Mouse (Mus musculus) thymus, adult 2 months (tissue): ENCODE measurements around the gene Zfand2b. TPM values are rescaled to one million over a fixed set of nuclear protein-coding genes. Genes with fewer than 3 reads are reported as not detected.

ENCODE experiments used
- DNase-seq: peaks from one replicate; pipeline ENCODE4 v3.0.0; 2021
- H3K27ac ChIP-seq: fragments of 200-500 bp; 2 replicates; pipeline ENCODE4 v1.5.1; 2012; ENCODE audit warnings: low read length, control low read depth; ENCODE audit not compliant: control insufficient read depth, insufficient read depth
- H3K27me3 ChIP-seq: fragments of 200-500 bp; 2 replicates; pipeline ENCODE4 v1.6.1; 2012; ENCODE audit warnings: mild to moderate bottlenecking, low read length, moderate library complexity, mixed read lengths; ENCODE audit not compliant: control insufficient read depth, insufficient read depth
- H3K36me3 ChIP-seq: fragments of 200-500 bp; 2 replicates; pipeline ENCODE4 v1.6.1; 2012; ENCODE audit warnings: mild to moderate bottlenecking, low read length, moderate library complexity; ENCODE audit not compliant: control insufficient read depth, insufficient read depth
- H3K4me1 ChIP-seq: fragments of 200-500 bp; replicated peaks from 2 replicates; pipeline ENCODE4 v1.6.1; 2012; ENCODE audit warnings: low read length; ENCODE audit not compliant: control insufficient read depth, insufficient read depth
- H3K4me3 ChIP-seq: fragments of 200-500 bp; 2 replicates; pipeline ENCODE4 v1.5.1; 2012; ENCODE audit warnings: mild to moderate bottlenecking, low read length, control low read depth, moderate library complexity; ENCODE audit not compliant: control insufficient read depth, insufficient read depth
- CTCF ChIP-seq: fragments of 200-500 bp; IDR thresholded peaks from 2 replicates; pipeline ENCODE4 v1.5.1; 2012; ENCODE audit warnings: mild to moderate bottlenecking, control low read depth, low read length, moderate library complexity, borderline replicate concordance; ENCODE audit not compliant: control insufficient read depth, poor library complexity, insufficient read depth; ENCODE audit errors: extremely low read depth
- POLR2A ChIP-seq: fragments of 200-500 bp; IDR thresholded peaks from 2 replicates; pipeline ENCODE4 v1.6.1; 2012; ENCODE audit warnings: mild to moderate bottlenecking, low read length, control low read depth, moderate library complexity; ENCODE audit not compliant: control insufficient read depth, poor library complexity, insufficient read depth; ENCODE audit errors: extremely low read depth
- WGBS: fragments of 180-500 bp; shearing (Covaris S2); methylation state at CpG from one replicate; pipeline ENCODE4 v1.1.7; 2018; 5-methylcytosine and 5-hydroxymethylcytosine counted together
- polyA plus RNA-seq: library from polyadenylated mRNA; depleted of rRNA; stranded (reverse); fragments of >200 nt; gene quantifications from 2 replicates; pipeline ENCODE4 v1.2.3, GENCODE M21; 2012; rRNA removed

Gene Zfand2b
- 90.8 and 106 TPM in 2 replicates for polyA plus RNA-seq

- peak within 1 kb of the TSS; percentile 66 for H3K27ac ChIP-seq
- DNase-seq = peak; percentile 99
- peaks cover 9% of the 10 kb centered on the region for H3K36me3 ChIP-seq
- H3K27me3 ChIP-seq = no peaks in the 10 kb centered on the region; the same call in 1 of the 2 replicates
- peak within 1 kb of the TSS; percentile 65 for H3K4me3 ChIP-seq
- 5% methylated on average over 59 of the region's 59 CpGs for WGBS
- H3K4me1 ChIP-seq = peaks cover 6% of the 10 kb centered on the region
- TF ChIP-seq POLR2A = 0 out of 2 replicates have a peak, but pooled peaks have one; percentile 25
- no peak for TF ChIP-seq CTCF
Measured at GRCm38 (mm10) chr1:75168472-75169464, at the start of gene Zfand2b. TSS of gene Zfand2b (plus strand) at chr1:75168646.

- TF ChIP-seq CTCF (no peak), POLR2A (no peak)
- whole genome bisulfite sequencing = 86% methylated on average over 3 of the region's 3 CpGs
- no peaks in the 10 kb centered on the region for H3K27me3 ChIP-seq
- H3K27ac ChIP-seq = no peak overlapping the region
- no peak overlapping the region for H3K4me3 ChIP-seq
- no peaks in the 10 kb centered on the region for H3K36me3 ChIP-seq
- H3K4me1 ChIP-seq = peaks cover 9% of the 10 kb centered on the region
- DNase-seq = peak; percentile 52
Measured at GRCm38 (mm10) chr1:75122211-75122610, 46.2 kb upstream of the Zfand2b start.

GRCm38 (mm10) chr1:75124346-75125321 lies 43.8 kb upstream of the Zfand2b start, which contains the start of gene Nhej1:
TSS of gene Nhej1 (minus strand) at chr1:75125200.
- WGBS = 1% methylated on average over 56 of the region's 56 CpGs
- H3K27ac ChIP-seq = peak within 1 kb of the TSS; percentile 92
- H3K4me3 ChIP-seq = peak within 1 kb of the TSS; percentile 92
- peaks cover 9% of the 10 kb centered on the region for H3K4me1 ChIP-seq
- DNase-seq = peak; percentile 96
- TF ChIP-seq POLR2A (peak; percentile 74), CTCF (peak; percentile 88; the same call in 1 of the 2 replicates)
- no peaks in the 10 kb centered on the region for H3K36me3 ChIP-seq
- H3K27me3 ChIP-seq = no peaks in the 10 kb centered on the region

GRCm38 (mm10) chr1:75125418-75125817 lies 43.0 kb upstream of the Zfand2b start:
- Histone ChIP-seq H3K4me1 (peaks cover 9% of the 10 kb centered on the region), H3K36me3 (no peaks in the 10 kb centered on the region), H3K27me3 (no peaks in the 10 kb centered on the region), H3K27ac (0 out of 2 replicates have a peak overlapping the region, but pooled peaks have one; percentile 24), H3K4me3 (no peak overlapping the region)
- 45% methylated on average over 5 of the region's 5 CpGs for WGBS
- DNase-seq = no peak
- TF ChIP-seq POLR2A = no peak
- TF ChIP-seq CTCF = no peak

GRCm38 (mm10) chr1:75128641-75129040 lies 39.8 kb upstream of the Zfand2b start:
- WGBS = 88% methylated on average over 3 of the region's 3 CpGs
- H3K4me3 ChIP-seq = no peak overlapping the region
- no peak for TF ChIP-seq CTCF
- TF ChIP-seq POLR2A = no peak
- no peaks in the 10 kb centered on the region for H3K36me3 ChIP-seq
- no peak overlapping the region for H3K27ac ChIP-seq
- no peak for DNase-seq
- H3K4me1 ChIP-seq = peaks cover 9% of the 10 kb centered on the region
- H3K27me3 ChIP-seq = no peaks in the 10 kb centered on the region

- H3K36me3 ChIP-seq = peaks cover 23% of the 10 kb centered on the region
- no peak for DNase-seq
- H3K4me1 ChIP-seq = no peaks in the 10 kb centered on the region
- H3K27ac ChIP-seq = no peak within 1 kb of the TSS
- H3K4me3 ChIP-seq = no peak within 1 kb of the TSS
- whole genome bisulfite sequencing = 74% methylated on average over 12 of the region's 12 CpGs
- no peak for TF ChIP-seq POLR2A
- no peak for TF ChIP-seq CTCF
- no peaks in the 10 kb centered on the region for H3K27me3 ChIP-seq
Measured at GRCm38 (mm10) chr1:75133421-75134207, 34.8 kb upstream of the Zfand2b start, which contains the start of gene Slc23a3. TSS of gene Slc23a3 (minus strand) at chr1:75133890.
